Mouse (Mus musculus) kidney, postnatal 10 days (tissue): ENCODE data around the gene Npepps.
"Not testable (repeated sequence)": the region's sequence is repeated elsewhere in the genome, so short reads cannot be mapped to it uniquely, and the experiment has no call there.

ENCODE experiments used
- DNase-seq: peaks from one replicate; pipeline ENCODE4 v3.0.0; 2021; ENCODE audit warnings: mixed read lengths

Npepps gene

GRCm38 (mm10) chr11:97228985-97229384, 51.5 kb downstream of the Npepps start:
- DNase-seq: peak; percentile 12

GRCm38 (mm10) chr11:97226131-97226530, 54.3 kb downstream of the Npepps start:
- DNase-seq: no peak

GRCm38 (mm10) chr11:97223485-97223884, 57.0 kb downstream of the Npepps start:
- DNase-seq: no peak

- DNase-seq: no peak
Observed at GRCm38 (mm10) chr11:97221611-97222010, 58.8 kb downstream of the Npepps start.

GRCm38 (mm10) chr11:97220211-97220610, 60.2 kb downstream of the Npepps start:
- DNase-seq: no peak

GRCm38 (mm10) chr11:97214411-97214810, 66.0 kb downstream of the Npepps start:
- DNase-seq: no peak

GRCm38 (mm10) chr11:97210728-97211400, 69.6 kb downstream of the Npepps start:
- DNase-seq: no peak

- no peak for DNase-seq
Observed at GRCm38 (mm10) chr11:97207011-97207422, 73.4 kb downstream of the Npepps start.

- DNase-seq: no peak
Observed at GRCm38 (mm10) chr11:97199519-97199918, 80.9 kb downstream of the Npepps start.

GRCm38 (mm10) chr11:97198601-97199000, 81.8 kb downstream of the Npepps start:
- DNase-seq: peak; percentile 65

- no peak for DNase-seq
Observed at GRCm38 (mm10) chr11:97197021-97197420, 83.4 kb downstream of the Npepps start.

GRCm38 (mm10) chr11:97196541-97196940, 83.9 kb downstream of the Npepps start:
- DNase-seq: no peak

- no peak for DNase-seq
Observed at GRCm38 (mm10) chr11:97192621-97192951, 87.9 kb downstream of the Npepps start.

- no peak for DNase-seq
Observed at GRCm38 (mm10) chr11:97191915-97192620, 88.4 kb downstream of the Npepps start.

- no peak for DNase-seq
Observed at GRCm38 (mm10) chr11:97190992-97191391, 89.4 kb downstream of the Npepps start.

GRCm38 (mm10) chr11:97189645-97190044, 90.8 kb downstream of the Npepps start:
- not testable (repeated sequence) for DNase-seq

- DNase-seq: no peak
Observed at GRCm38 (mm10) chr11:97189231-97189630, 91.2 kb downstream of the Npepps start.

- DNase-seq: no peak
Observed at GRCm38 (mm10) chr11:97188643-97188955, 91.8 kb downstream of the Npepps start.

GRCm38 (mm10) chr11:97187764-97188642, 92.4 kb downstream of the Npepps start, which contains the start of gene Kpnb1:
Gene Kpnb1, minus strand, starts transcription at chr11:97187881.
- DNase-seq: peak; percentile 99

GRCm38 (mm10) chr11:97186947-97187763, 93.3 kb downstream of the Npepps start:
- DNase-seq: peak; percentile 99

- DNase-seq: no peak
Observed at GRCm38 (mm10) chr11:97185704-97186614, 94.5 kb downstream of the Npepps start.

- DNase-seq: peak; percentile 22
Observed at GRCm38 (mm10) chr11:97184875-97185274, 95.6 kb downstream of the Npepps start.
